Mouse (Mus musculus) hindbrain, embryonic 12.5 days (tissue): ENCODE data around the gene Exoc3l2. TPM values are rescaled to one million over a fixed set of nuclear protein-coding genes. Genes with fewer than 3 reads are reported as not detected.
A peak's percentile ranks its signal among the peaks of the same experiment; 100 is the strongest.

Experiments
- ATAC-seq: fragments of 200-750 bp; cut with Nextera tagmentation; 2 replicates; pipeline ENCODE4 v1.8.0; 2017; ENCODE audit warnings: moderate TSS enrichment; ENCODE audit not compliant: low FRiP score
- H3K27ac ChIP-seq: fragments of 300-500 bp; sonication (generic); 2 replicates; pipeline ENCODE4 v1.5.1; 2016; ENCODE audit warnings: mild to moderate bottlenecking
- H3K27me3 ChIP-seq: fragments of 300-500 bp; sonication (generic); 2 replicates; pipeline ENCODE4 v1.6.1; 2016; ENCODE audit warnings: mild to moderate bottlenecking
- H3K36me3 ChIP-seq: fragments of 300-500 bp; sonication (generic); 2 replicates; pipeline ENCODE4 v1.6.1; 2016; ENCODE audit warnings: mild to moderate bottlenecking
- H3K4me1 ChIP-seq: fragments of 300-500 bp; sonication (generic); 2 replicates; pipeline ENCODE4 v1.6.1; 2016
- H3K4me2 ChIP-seq: fragments of 300-500 bp; sonication (generic); replicated peaks from 2 replicates; pipeline ENCODE4 v1.6.1; 2016; ENCODE audit warnings: mild to moderate bottlenecking
- H3K4me3 ChIP-seq: fragments of 300-500 bp; sonication (generic); 2 replicates; pipeline ENCODE4 v1.5.1; 2016; ENCODE audit warnings: mild to moderate bottlenecking
- H3K9ac ChIP-seq: fragments of 300-500 bp; sonication (generic); 2 replicates; pipeline ENCODE4 v1.6.1; 2016; ENCODE audit warnings: mild to moderate bottlenecking, moderate library complexity
- H3K9me3 ChIP-seq: fragments of 300-500 bp; sonication (generic); replicated peaks from 2 replicates; pipeline ENCODE4 v1.6.1; 2016; ENCODE audit warnings: mild to moderate bottlenecking
- WGBS: fragments of 180-500 bp; shearing (Covaris S2); methylation state at CpG from one replicate; pipeline ENCODE4 v1.1.7; 2016; 5-methylcytosine and 5-hydroxymethylcytosine counted together
- polyA plus RNA-seq: library from polyadenylated mRNA; unstranded; fragments of >200 nt; fragmentation: Nextera tagmentation; extraction: Ambion mirVana; gene quantifications from 2 replicates; pipeline ENCODE4 v1.2.1, GENCODE M21; 2016

The Exoc3l2 gene
- polyA plus RNA-seq, 1 experiment from 2014 or later, result 1.0 TPM

DNA sequence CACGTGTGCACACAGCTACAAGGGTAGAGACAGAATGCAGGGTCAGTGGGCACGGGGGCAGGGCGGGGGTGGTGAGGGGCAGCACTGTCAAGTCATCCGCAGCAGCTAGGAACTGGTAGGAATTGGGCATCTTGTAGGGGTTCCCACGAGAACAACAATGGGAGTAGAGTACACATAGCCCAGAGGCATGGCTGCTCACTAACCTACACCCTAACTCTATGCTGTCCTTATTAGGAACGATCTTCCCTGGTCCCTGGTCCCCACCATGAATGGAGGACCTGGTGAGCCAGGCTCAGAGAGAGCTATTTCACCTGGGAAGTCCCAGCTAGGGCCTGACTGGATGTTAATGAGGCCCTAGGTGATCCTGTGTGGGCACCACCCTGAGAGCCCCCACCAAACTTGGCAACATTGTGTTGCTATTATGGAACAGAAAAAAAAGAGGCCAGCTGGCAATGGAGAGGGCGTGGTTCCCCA is 78.6 kb downstream of the Exoc3l2 start:
- Histone ChIP-seq H3K4me3 (no peak overlapping the region), H3K9ac (no peak overlapping the region), H3K4me2 (no peak overlapping the region), H3K27ac (peak overlapping the region; percentile 67; the same call in 1 of the 2 replicates), H3K4me1 (peaks cover 35% of the 10 kb centered on the region), H3K9me3 (no peaks in the 10 kb centered on the region), H3K27me3 (no peaks in the 10 kb centered on the region), H3K36me3 (no peaks in the 10 kb centered on the region)
- peak; percentile 51 for ATAC-seq
- 67% methylated on average over 7 of the region's 7 CpGs for WGBS

DNA sequence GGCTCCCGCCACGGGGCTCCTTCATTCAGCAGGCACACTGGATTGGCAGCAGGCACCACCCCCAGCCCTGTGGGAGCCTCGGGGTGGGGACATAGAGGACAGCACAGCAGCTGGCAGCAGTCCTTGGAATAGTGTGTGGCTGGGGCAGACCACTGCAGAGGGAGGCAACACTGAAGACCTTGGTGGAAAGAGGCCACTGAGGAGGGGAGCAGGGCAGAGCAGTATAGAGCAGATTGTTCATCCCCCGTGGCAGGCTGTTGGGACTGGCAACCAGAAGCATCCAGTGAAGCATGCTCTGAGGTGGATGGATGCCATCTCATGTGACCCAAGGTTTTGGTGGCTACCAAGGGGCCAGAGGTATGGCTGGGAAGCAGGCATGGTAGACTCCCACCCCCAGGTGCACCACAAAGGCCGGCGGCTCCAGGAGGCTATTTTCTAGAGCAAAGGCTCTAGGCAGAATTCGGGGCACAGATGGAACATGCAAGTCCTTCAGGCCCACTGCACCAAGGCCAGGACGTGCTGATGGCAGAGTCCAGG is 79.1 kb downstream of the Exoc3l2 start:
- H3K4me1 ChIP-seq, result peaks cover 35% of the 10 kb centered on the region
- peak; percentile 90 for ATAC-seq
- peak overlapping the region; percentile 3; the same call in 1 of the 2 replicates for H3K9ac ChIP-seq
- 59% methylated on average over 8 of the region's 8 CpGs for WGBS
- no peaks in the 10 kb centered on the region for H3K27me3 ChIP-seq
- no peaks in the 10 kb centered on the region for H3K9me3 ChIP-seq
- H3K4me3 ChIP-seq, result no peak overlapping the region
- H3K4me2 ChIP-seq, result no peak overlapping the region; the same call in 1 of the 2 replicates
- H3K36me3 ChIP-seq, result no peaks in the 10 kb centered on the region
- peak overlapping the region; percentile 67 for H3K27ac ChIP-seq

DNA sequence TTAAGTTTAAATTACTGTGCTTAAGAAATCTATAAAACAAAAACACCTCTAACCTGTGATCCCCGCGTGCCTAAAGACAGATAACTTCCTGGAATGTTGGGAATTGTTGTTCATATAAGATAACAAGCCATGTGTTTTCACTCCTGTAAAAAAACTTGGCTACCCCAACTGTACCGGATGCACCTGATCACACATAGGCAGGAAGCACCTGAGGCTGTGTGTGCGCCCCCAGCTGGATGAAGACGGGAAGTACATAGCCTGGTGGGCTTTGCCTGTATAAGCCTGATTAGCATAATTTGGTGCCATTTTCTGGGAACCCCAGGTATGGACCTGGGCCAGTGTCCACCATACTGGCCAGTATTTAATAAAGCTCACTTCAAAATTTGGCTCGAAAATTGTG is 80.5 kb downstream of the Exoc3l2 start:
- H3K9me3 ChIP-seq, result no peaks in the 10 kb centered on the region
- WGBS, result 66% methylated on average over 6 of the region's 6 CpGs
- H3K9ac ChIP-seq, result no peak overlapping the region
- ATAC-seq, result no peak
- 0 out of 2 replicates have a peak, but pooled peaks cover 3% of the 10 kb centered on the region for H3K36me3 ChIP-seq
- no peak overlapping the region for H3K4me3 ChIP-seq
- H3K4me1 ChIP-seq, result peaks cover 35% of the 10 kb centered on the region
- H3K27me3 ChIP-seq, result no peaks in the 10 kb centered on the region
- H3K27ac ChIP-seq, result no peak overlapping the region
- no peak overlapping the region for H3K4me2 ChIP-seq

DNA sequence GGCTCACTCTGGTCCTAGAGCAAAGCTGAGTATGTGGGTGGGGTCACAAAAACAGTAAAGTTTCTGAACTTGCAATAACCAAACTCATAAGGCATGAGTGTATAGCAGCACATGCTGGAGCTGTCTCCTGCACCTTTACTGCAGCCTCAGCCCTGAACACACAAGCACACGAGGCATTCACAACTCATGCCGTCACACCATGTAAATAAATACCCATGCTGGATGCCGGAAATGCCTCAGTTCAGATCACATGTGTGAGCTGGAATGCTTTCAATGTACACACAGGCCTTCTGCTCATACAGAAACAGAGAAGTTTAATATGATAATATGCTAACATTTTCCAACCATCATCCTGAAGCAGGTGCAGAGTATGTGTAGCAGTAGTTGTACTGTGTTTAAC is 82.9 kb downstream of the Exoc3l2 start:
- H3K9me3 ChIP-seq, result no peaks in the 10 kb centered on the region
- H3K4me2 ChIP-seq, result no peak overlapping the region
- no peak for ATAC-seq
- no peak overlapping the region for H3K9ac ChIP-seq
- H3K36me3 ChIP-seq, result 0 out of 2 replicates have a peak, but pooled peaks cover 3% of the 10 kb centered on the region
- H3K4me1 ChIP-seq, result peaks cover 31% of the 10 kb centered on the region
- 76% methylated on average over 3 of the region's 3 CpGs for WGBS
- no peak overlapping the region for H3K4me3 ChIP-seq
- no peaks in the 10 kb centered on the region for H3K27me3 ChIP-seq
- no peak overlapping the region for H3K27ac ChIP-seq

Other genes with a start within 250 kb of the Exoc3l2 start
- 41.1 and 41.7 TPM in 2 replicates for gene Opa3, start 235.0 kb upstream of the Exoc3l2 start, polyA plus RNA-seq
- 52.7 and 60.3 TPM in 2 replicates for gene Vasp, start 191.5 kb upstream of the Exoc3l2 start, polyA plus RNA-seq
- gene Ppm1n, start 183.3 kb upstream of the Exoc3l2 start, polyA plus RNA-seq, result 0.17 TPM in 1 of 2 replicates, not detected in the other
- 67.8 and 68.0 TPM in 2 replicates for gene Rtn2, start 180.7 kb upstream of the Exoc3l2 start, polyA plus RNA-seq
- 0.10 TPM in 1 of 2 replicates, not detected in the other for gene Fosb, start 153.3 kb upstream of the Exoc3l2 start, polyA plus RNA-seq
- gene Ercc1, start 118.6 kb upstream of the Exoc3l2 start, polyA plus RNA-seq, result 95.6 and 96.8 TPM in 2 replicates
- 17.3 and 20.4 TPM in 2 replicates for gene Cd3eap, start 103.8 kb upstream of the Exoc3l2 start, polyA plus RNA-seq
- 4.7 and 5.5 TPM in 2 replicates for gene Ppp1r13l, start 103.6 kb upstream of the Exoc3l2 start, polyA plus RNA-seq
- gene Ercc2, start 81.3 kb upstream of the Exoc3l2 start, polyA plus RNA-seq, result 21.3 and 24.6 TPM in 2 replicates
- 3.2 and 4.1 TPM in 2 replicates for gene Klc3, start 59.2 kb upstream of the Exoc3l2 start, polyA plus RNA-seq
- 0.23 and 0.34 TPM in 2 replicates for gene Ckm, start 58.6 kb upstream of the Exoc3l2 start, polyA plus RNA-seq
- gene Mark4, start 4.5 kb upstream of the Exoc3l2 start, polyA plus RNA-seq, result 20.0 and 21.6 TPM in 2 replicates
- 4.6 and 4.8 TPM in 2 replicates for gene Bloc1s3, start 45.0 kb downstream of the Exoc3l2 start, polyA plus RNA-seq
- gene Trappc6a, start 45.1 kb downstream of the Exoc3l2 start, polyA plus RNA-seq, result 41.7 and 48.1 TPM in 2 replicates
- 0.23 TPM in 1 of 2 replicates, not detected in the other for gene Nkpd1, start 54.5 kb downstream of the Exoc3l2 start, polyA plus RNA-seq
- 41.7 and 43.8 TPM in 2 replicates for gene Ppp1r37, start 99.7 kb downstream of the Exoc3l2 start, polyA plus RNA-seq
- gene Zfp296, start 114.0 kb downstream of the Exoc3l2 start, polyA plus RNA-seq, result 0.30 TPM in 1 of 2 replicates, not detected in the other
- gene Gemin7, start 114.3 kb downstream of the Exoc3l2 start, polyA plus RNA-seq, result 121 and 145 TPM in 2 replicates
- gene Clasrp, start 141.2 kb downstream of the Exoc3l2 start, polyA plus RNA-seq, result 70.1 and 73.6 TPM in 2 replicates
- 5.9 and 6.5 TPM in 2 replicates for gene Relb, start 166.1 kb downstream of the Exoc3l2 start, polyA plus RNA-seq
- gene Clptm1, start 201.7 kb downstream of the Exoc3l2 start, polyA plus RNA-seq, result 112 and 115 TPM in 2 replicates
- 0.46 TPM in 1 of 2 replicates, not detected in the other for gene Apoc2, start 214.6 kb downstream of the Exoc3l2 start, polyA plus RNA-seq
- gene Gm44805, start 218.1 kb downstream of the Exoc3l2 start, polyA plus RNA-seq, result not detected in 2 replicates
- 0.10 TPM in 1 of 2 replicates, not detected in the other for gene Apoc4, start 218.1 kb downstream of the Exoc3l2 start, polyA plus RNA-seq
- gene Apoc1, start 229.3 kb downstream of the Exoc3l2 start, polyA plus RNA-seq, result 3.8 and 4.7 TPM in 2 replicates
- gene Apoe, start 235.9 kb downstream of the Exoc3l2 start, polyA plus RNA-seq, result 228 and 246 TPM in 2 replicates